Mouse (Mus musculus): ENCODE measurements around the gene Fam53b.

Gene Fam53b

DNA sequence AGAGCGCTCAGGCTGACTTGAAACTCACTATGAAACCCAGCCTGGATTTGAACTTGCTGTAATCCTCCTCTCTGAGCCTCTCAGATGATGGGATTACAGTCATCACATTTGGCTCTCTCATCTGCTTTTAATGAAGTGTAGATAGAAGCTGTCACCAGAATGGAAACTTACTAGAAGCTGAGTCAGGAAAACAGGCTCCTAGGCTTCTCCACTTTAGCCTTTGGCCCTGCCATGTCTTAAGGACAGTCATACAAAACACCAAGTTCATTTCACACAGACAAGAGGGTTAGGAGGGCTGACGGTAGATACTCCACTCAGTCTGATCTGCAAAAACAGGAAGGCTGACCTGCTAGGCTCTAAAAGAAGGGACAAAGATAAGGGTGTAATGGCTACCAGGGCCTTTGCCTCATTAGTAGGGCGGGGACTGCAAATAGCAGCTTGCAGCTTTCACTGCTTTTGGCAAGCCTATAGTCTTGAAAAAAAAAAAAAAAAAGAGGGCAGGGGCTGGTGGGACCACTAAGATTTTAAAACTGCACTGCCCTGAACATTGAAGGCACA is 48.0 kb downstream of the Fam53b start:
- no peak for DNase-seq (ENCODE audit: low spot score)

DNA sequence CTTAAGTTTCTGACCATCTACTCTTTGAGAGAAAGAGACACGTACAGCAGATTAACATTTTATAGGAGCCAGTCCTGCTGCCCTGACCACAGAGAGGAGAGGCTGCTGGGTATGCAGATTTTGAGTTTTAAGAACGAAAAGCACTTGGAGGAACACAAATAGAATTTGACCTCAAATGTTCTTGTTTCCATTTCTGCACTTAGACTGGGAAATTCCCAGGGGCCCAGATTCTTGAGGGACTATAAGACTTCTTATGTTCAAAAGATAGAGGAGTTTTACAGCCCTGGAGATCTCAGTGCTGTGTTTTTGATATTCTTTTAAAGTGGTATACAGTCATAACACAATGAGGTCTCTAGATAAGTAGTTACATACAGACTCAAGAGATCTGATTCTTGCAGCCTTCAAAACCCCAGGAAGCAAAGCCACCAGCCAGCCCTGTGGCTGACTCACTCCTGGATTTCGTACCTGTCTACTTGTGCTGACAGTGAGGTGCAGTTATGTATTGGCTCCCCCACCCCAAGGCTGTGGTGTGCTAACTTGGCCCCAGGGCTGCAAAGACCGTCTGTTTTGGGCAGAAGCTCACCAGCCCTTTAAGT is 48.7 kb downstream of the Fam53b start:
- no peak for DNase-seq (ENCODE audit: low spot score)

DNA sequence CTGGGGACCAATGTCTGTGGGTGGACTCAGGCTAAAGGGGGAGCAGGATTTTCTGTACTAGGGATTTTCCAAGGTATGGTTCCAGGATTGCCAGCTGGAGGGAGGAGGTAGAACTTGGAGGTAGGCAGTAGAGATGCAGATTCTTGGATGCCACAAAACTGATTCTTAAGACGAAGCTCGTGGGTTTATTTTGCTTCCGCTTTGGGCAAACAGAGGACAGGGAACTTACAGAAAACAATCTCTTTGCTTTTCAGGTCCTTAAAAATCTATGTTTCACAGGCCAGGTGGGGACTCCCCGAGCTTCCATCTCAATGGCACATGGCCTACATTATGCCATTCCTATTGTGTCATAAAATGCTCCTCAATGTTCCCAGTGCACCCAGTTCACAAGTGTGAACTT is 49.4 kb downstream of the Fam53b start:
- no peak for DNase-seq (ENCODE audit: low spot score)

- no peak for DNase-seq (ENCODE audit: low spot score)
These were observed 49.8 kb downstream of the Fam53b start for GRCm38 (mm10) chr7:132763911-132764310.

DNA sequence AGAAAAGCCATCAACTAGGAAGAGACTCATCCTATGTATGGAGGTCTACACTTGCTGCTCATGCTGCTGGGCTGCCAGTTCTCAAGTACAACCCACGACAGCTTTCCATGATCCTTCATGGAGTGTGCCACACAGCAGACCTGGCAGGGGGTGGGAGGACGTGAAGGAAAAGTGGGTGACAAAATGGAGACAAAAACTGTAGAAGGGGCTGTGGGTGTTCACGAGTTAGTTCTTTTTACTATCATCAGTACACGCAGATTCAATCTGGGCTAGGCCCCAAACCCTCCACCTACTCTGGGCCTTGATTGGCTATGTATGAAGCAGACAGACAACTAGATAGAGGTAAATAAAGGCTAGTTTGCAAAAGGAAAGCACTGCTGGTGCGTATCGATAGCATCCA is 50.3 kb downstream of the Fam53b start:
- no peak for DNase-seq (ENCODE audit: low spot score)

GRCm38 (mm10) chr7:132761409-132761808 is 52.3 kb downstream of the Fam53b start:
- no peak for DNase-seq (ENCODE audit: low spot score)

DNA sequence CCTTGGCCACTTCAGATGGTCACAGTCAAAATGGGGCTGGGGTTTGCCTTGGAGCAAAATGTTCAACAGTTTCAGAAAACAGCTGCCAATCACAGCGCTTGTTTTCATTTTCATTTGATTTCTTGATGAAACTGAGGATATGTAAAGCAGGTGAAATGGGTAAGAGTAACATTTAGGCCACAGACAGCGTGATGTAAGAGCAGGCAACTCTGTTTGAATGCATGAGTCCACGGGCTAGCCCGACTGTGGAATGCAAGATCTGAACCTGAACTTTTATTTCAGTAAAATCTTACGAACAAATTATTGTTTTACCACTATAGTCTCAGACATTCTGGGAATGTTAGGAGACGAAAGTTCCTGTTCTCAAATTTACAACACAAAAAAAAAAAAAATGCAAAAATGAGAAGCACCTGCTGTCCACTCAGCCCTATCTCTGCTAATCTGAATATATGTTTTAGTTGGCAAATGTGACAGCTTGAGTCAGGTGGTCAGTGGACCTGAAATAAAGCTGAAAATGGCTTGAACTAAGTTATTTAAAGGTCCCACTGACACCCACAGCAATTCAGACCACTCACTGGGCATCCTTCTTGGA is 53.0 kb downstream of the Fam53b start:
- DNase-seq (ENCODE audit: low spot score), result no peak

DNA sequence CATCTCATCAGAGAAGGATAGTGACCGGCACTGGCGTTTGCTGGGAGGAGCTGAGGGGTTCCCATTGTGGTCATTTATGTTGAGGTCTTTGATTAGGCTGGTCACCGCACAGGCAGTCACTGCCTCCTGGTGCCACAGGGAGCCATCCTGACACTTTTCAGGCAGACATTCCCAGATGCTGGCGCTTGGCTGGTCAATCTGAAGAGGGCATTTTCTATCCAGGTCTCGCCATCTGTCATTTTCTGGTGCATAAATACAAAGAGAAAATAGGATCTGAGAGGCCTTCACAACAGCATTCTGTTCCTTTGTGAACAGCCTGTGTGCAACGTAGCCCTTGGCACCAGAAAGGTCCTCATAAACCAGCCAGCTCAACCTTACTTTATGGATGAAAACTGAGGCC is 53.8 kb downstream of the Fam53b start:
- no peak for DNase-seq (ENCODE audit: low spot score)

DNA sequence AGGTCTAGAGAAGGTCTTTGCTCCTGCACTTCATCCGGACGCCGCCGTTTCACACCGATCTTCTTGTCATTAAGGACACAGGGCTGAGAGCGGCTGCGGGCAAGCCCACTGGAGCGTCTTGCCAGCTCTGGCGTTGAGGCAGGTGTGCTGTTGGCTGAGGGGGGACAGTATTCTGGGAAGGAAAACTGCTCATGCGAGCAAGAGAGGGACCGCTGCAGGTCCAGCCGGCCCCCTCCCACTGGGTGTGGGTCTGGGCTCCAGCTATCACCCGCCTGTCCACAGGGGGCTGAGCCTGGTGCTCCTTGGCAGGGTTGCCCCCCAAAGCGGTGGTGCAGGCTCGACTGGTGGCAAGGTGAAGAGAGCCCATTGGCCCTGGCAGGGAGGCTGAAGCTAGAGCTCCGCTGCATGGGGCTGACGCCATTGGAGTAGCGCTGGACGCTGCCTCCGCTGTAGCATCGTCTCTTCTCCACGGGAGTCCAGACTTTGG is 54.2 kb downstream of the Fam53b start:
- no peak for DNase-seq (ENCODE audit: low spot score)

GRCm38 (mm10) chr7:132758875-132759274 is 54.8 kb downstream of the Fam53b start:
- no peak for DNase-seq (ENCODE audit: low spot score)

- no peak for DNase-seq (ENCODE audit: low spot score)
These were observed 57.4 kb downstream of the Fam53b start for GRCm38 (mm10) chr7:132756325-132756724.

- no peak for DNase-seq (ENCODE audit: low spot score)
These were observed 59.3 kb downstream of the Fam53b start for GRCm38 (mm10) chr7:132754389-132754750.

- no peak for DNase-seq (ENCODE audit: low spot score)
These were observed 59.9 kb downstream of the Fam53b start for GRCm38 (mm10) chr7:132753518-132754388.

DNA sequence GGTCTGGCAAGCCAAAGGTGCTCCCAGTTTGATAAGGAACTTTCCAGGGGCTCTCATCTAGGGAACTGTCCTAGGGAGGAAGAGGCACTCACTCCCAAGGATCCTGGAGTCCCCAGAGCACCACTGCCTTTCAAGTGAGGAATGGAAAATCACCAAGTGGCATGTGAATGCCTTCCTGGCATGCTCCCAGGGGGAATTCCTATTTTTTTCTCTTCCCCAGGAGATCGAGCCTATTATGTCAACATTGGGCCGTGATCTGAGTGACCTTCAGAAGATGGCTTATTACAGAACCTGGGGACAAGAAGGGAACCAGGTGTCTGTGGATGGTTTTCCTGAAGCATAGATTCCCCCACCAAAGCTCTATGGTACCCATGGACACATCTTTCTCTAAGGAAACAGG is 62.0 kb downstream of the Fam53b start:
- no peak for DNase-seq (ENCODE audit: low spot score)

DNA sequence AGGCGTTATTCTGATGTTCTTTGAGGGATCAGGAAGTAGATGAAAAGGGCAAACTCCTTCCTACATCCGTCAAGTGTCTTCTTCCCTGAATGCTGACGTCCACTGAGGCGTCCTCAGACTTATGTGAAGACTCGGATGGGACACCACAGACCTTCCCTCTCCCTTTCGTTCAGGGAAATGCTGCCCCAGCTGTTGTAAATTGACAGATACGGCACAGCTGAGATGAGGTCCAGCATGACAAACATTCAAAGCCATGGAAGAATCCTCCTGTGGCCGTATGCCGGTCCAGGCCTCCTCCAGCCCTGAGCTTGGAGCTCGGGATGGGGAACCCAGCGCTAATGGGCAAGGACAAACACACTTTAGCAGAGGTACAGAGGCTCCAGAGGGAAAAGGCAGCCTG is 64.2 kb downstream of the Fam53b start:
- DNase-seq (ENCODE audit: low spot score), result no peak

DNA sequence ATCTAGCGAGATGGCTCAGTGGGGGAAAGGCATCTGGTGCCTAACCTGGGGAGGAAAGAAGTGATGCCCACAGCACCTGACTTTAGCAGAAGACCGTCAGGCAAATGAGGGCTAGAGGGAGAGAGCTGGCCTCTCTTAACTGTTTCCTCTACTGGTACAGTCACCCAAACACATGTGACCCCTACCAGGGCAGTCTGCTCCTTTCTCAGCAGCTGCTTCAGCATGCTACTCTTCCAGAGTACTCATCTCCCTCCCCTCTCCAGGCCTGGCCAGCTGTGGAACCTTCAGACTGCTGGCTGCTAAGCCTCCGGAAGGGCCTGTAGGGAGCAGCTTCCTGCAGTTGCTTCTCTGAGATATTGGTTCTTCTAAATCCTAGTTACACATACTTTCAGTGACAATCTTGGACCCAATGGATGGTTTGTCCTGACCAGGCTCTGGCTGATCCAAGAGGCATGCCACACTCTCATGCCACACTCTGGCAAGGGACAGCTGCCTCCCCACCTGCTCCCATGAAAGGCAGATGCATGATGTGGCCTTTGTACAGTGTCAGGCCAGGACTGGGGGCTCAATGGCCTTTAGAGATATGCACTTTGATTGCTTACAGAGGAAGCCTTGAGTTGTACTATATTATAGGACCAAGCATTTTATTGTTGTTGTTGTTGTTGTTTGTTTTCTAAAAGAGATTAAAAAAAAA is 65.5 kb downstream of the Fam53b start:
- no peak for DNase-seq (ENCODE audit: low spot score)

DNA sequence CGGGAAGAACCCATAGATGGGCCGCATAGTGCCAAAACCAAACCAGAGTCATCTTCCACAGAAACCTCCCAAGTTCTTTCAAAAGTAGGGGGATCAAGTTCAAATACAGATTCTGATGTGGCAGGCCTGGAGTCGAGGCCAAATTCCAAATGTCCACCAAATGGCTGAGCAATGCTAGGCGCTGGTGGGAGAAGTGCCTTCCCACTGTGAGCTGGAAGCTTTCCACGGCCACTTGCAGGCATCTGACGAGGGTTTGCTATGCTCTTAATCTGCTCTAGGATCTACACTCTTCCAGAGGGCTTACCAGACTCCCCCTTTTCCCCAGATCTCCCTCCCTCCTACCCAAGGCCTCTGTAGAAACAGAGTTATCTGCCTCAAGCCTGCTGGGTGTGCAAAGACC is 66.6 kb downstream of the Fam53b start:
- no peak for DNase-seq (ENCODE audit: low spot score)

DNA sequence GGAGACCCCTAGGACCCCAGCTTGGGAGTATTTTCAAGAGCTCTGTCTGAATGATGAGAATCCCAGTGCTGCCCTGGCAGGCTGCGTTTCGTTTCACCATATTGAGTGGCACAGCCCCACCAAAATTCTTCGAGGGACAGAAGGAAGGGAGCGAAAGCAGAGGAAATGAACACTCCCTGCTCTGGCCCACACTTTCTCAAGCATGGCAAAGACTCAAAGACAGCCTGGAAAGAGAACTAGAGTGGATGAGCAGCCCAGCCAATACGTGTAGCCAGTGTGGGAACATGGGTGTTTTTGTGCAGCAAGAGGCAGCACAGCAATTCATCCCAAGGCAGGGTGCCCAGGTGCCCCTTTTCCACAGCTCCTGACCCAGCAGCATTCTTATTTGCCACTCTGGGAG is 70.8 kb downstream of the Fam53b start:
- no peak for DNase-seq (ENCODE audit: low spot score)

GRCm38 (mm10) chr7:132739829-132740228 is 73.9 kb downstream of the Fam53b start:
- DNase-seq (ENCODE audit: low spot score), result no peak

DNA sequence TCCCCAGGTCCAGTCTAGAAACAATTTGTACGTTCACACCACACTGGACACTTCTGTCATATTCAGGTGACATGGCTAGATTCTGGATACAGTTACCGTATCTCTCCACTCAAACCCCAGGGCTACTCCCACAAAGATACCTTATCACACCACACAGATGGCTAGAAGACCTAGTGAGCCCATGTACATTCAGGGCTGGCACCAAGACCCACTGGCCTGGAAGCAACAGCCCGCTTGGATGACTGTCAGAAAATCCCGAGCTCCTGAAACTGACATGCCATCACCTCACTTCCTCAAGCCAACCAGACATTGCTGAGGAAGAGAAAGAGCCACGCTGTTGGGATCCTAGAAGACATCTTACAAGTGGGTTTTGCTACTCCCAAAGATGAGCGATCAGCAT is 74.8 kb downstream of the Fam53b start:
- no peak for DNase-seq (ENCODE audit: low spot score)

GRCm38 (mm10) chr7:132736099-132736862 is 77.4 kb downstream of the Fam53b start:
- DNase-seq (ENCODE audit: low spot score), result no peak

DNA sequence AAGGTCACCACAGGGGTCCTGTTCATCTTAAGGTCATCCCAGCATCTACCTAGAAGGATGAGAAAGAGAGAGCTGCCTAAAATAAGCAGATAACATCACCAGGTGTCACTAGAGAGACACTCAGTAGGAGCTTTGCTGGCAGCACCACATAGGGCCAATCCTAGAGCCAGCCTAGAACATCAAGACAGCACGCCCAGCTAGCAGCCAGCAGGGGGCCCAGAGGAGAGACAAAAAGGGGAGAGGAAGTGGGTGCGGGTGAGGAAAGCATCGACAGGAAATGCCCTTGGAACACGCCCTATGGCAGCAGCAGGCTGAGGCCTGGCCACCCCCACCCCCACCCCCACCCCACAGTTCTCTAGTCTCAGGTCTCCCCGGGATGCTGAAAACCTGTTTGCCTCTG is 78.5 kb downstream of the Fam53b start:
- DNase-seq (ENCODE audit: low spot score), result no peak

Measured in ovary, postnatal 14 days (tissue).